Mouse (Mus musculus) inflammation-experienced regulatory T-cells (primary cell): Measurements from ENCODE around the gene Pgap1. TPM values are rescaled to one million over a fixed set of nuclear protein-coding genes. Genes with fewer than 3 reads are reported as not detected.

Source experiments
- polyA plus RNA-seq, 2 experiments: library from polyadenylated mRNA; unstranded; fragments of 100-300 nt; shearing (Covaris generic); gene quantifications; one replicate each; pipeline ENCODE4 v1.2.1; 2017

Gene Pgap1
- 10 to 100 TPM in 1 of 2 experiments, 1 to 10 TPM in 1; 5.7 to 10.2 TPM for polyA plus RNA-seq

GRCm38 (mm10) chr1:54557301-54558229 is at the start of gene Pgap1:
TSS of gene Pgap1 (minus strand) at chr1:54557684.

GRCm38 (mm10) chr1:54438340-54439079 is 119.0 kb downstream of the Pgap1 start, which contains the start of gene Gtf3c3:
TSS of gene Gtf3c3 (minus strand) at chr1:54438971.

Other genes starting within 250 kb of the Pgap1 start
- gene Gtf3c3, start 118.7 kb downstream of the Pgap1 start, polyA plus RNA-seq: 10 to 100 TPM; 17.0 to 18.8 TPM